Mouse (Mus musculus) hindbrain, embryonic 13.5 days (tissue): ENCODE measurements around the gene Map4k3. TPM values are rescaled to one million over a fixed set of nuclear protein-coding genes. Genes with fewer than 3 reads are reported as not detected.

Experiments used
- ATAC-seq: fragments of 200-750 bp; cut with Nextera tagmentation; 2 replicates; pipeline ENCODE4 v1.8.0; 2017; ENCODE audit warnings: moderate TSS enrichment; ENCODE audit not compliant: low FRiP score
- H3K27ac ChIP-seq: fragments of 300-500 bp; sonication (generic); 2 replicates; pipeline ENCODE4 v1.5.1; 2015; ENCODE audit warnings: inconsistent platforms, mild to moderate bottlenecking, moderate library complexity
- H3K27me3 ChIP-seq: fragments of 300-500 bp; sonication (generic); 2 replicates; pipeline ENCODE4 v1.6.1; 2015; ENCODE audit warnings: mild to moderate bottlenecking, inconsistent platforms
- H3K36me3 ChIP-seq: fragments of 300-500 bp; sonication (generic); 2 replicates; pipeline ENCODE4 v1.6.1; 2015; ENCODE audit warnings: mild to moderate bottlenecking, inconsistent platforms
- H3K4me1 ChIP-seq: fragments of 300-500 bp; sonication (generic); replicated peaks from 2 replicates; pipeline ENCODE4 v1.6.1; 2015; ENCODE audit warnings: inconsistent platforms
- H3K4me2 ChIP-seq: fragments of 300-500 bp; sonication (generic); 2 replicates; pipeline ENCODE4 v1.6.1; 2015; ENCODE audit warnings: inconsistent platforms, mild to moderate bottlenecking, moderate library complexity
- H3K4me3 ChIP-seq: fragments of 300-500 bp; sonication (generic); 2 replicates; pipeline ENCODE4 v1.5.1; 2015; ENCODE audit warnings: mild to moderate bottlenecking, inconsistent platforms
- H3K9ac ChIP-seq: fragments of 300-500 bp; sonication (generic); 2 replicates; pipeline ENCODE4 v1.6.1; 2015; ENCODE audit warnings: mild to moderate bottlenecking, inconsistent platforms
- H3K9me3 ChIP-seq: fragments of 300-500 bp; sonication (generic); 2 replicates; pipeline ENCODE4 v1.6.1; 2016; ENCODE audit warnings: inconsistent platforms
- WGBS: fragments of 180-500 bp; shearing (Covaris S2); methylation state at CpG from one replicate; pipeline ENCODE4 v1.1.7; 2015; 5-methylcytosine and 5-hydroxymethylcytosine counted together
- polyA plus RNA-seq: library from polyadenylated mRNA; unstranded; fragments of >200 nt; fragmentation: Nextera tagmentation; extraction: Ambion mirVana; gene quantifications from 2 replicates; pipeline ENCODE4 v1.2.1, GENCODE M21; 2015

The Map4k3 gene
- polyA plus RNA-seq, 1 experiment from 2014 or later = 24.1 TPM

DNA sequence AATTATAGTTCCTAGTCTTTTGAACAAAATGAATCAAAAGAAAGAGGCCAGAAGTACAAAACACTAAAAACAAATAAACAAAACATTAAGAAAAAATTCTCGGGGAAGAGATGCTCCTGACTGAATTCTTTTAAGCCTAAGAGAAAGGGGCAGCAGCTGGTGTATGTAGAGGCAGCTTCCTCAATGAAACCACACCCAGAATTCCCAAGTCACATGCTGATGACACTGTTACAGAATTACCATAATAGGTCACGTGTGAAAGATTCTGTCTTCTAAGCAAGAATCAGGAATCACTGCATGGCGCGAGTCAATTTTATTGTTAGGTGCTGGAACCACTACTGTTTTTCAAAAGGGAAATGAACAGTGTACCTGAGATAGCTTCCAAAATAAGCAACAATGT, 64.7 kb downstream of the Map4k3 start:
- no peak for ATAC-seq
- H3K4me2 ChIP-seq = no peak overlapping the region
- H3K27me3 ChIP-seq = no peaks in the 10 kb centered on the region
- H3K9ac ChIP-seq = no peak overlapping the region
- H3K36me3 ChIP-seq = 0 out of 2 replicates have a peak, but pooled peaks cover 4% of the 10 kb centered on the region
- no peak overlapping the region for H3K4me3 ChIP-seq
- H3K9me3 ChIP-seq = no peaks in the 10 kb centered on the region
- no peak overlapping the region for H3K27ac ChIP-seq
- WGBS = 73% methylated on average over 4 of the region's 4 CpGs
- H3K4me1 ChIP-seq = peaks cover 31% of the 10 kb centered on the region

DNA sequence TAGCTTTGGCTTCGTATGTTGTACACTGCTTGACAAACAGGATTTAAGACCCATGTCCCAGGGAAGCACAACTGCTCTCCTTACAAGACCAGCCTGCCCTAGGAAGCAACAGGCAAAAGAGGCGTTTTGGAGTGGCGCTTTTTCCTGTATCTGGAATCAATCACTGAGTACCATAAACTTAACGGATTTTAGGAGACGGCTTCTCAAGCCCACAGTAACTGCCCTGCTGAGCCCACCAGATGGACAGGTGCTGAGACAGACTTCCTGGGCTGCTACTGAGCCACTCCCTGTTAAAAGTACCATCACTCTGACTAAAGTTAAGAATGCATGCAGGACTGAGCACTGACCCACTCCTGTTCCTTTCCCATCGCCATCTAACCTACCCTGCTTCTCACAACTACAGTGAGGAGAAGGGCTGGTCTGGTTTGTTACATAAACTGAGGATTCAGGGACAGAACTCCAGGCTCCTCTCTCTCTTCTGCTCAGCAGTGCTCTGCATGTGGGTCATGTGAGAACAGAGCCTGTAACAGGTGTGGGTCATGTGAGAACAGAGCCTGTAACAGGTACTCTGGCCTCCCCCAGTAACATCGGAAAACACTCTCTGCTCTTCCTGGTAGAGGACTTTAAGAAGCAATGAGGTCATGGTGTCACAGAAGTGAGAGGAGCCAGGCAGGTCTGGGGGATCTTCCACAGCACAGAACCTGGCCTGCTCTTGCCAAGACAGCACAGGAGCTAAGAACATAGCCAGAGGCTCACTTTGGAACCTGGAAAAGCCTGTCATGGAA, 65.3 kb downstream of the Map4k3 start:
- no peak overlapping the region for H3K27ac ChIP-seq
- H3K4me1 ChIP-seq = peaks cover 31% of the 10 kb centered on the region
- 0 out of 2 replicates have a peak, but pooled peaks cover 4% of the 10 kb centered on the region for H3K36me3 ChIP-seq
- no peaks in the 10 kb centered on the region for H3K9me3 ChIP-seq
- ATAC-seq = no peak
- H3K27me3 ChIP-seq = no peaks in the 10 kb centered on the region
- no peak overlapping the region for H3K9ac ChIP-seq
- no peak overlapping the region for H3K4me2 ChIP-seq
- 85% methylated on average over 7 of the region's 7 CpGs for whole genome bisulfite sequencing
- H3K4me3 ChIP-seq = no peak overlapping the region

DNA sequence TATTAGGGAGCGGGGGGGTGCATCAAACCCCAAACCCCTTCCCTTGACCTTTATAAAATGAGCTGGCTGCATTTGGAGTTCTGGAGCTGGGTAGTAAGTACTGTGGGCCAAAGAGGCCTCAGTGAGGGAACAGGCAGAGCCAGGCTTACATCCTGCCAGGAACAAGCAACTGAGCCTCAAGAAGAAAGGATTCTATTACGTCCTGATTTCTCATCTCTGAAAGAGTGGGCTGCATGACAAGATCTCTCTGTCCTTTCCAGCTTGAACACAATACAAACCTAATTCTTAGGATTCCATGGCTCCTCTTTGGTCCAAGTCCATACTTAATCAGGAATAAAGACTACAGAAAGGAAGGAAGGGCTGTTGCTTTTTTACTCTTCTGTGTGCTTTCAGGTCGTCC, 66.4 kb downstream of the Map4k3 start:
- Histone ChIP-seq H3K27me3 (no peaks in the 10 kb centered on the region), H3K9me3 (no peaks in the 10 kb centered on the region), H3K36me3 (0 out of 2 replicates have a peak, but pooled peaks cover 4% of the 10 kb centered on the region), H3K4me3 (no peak overlapping the region), H3K4me2 (no peak overlapping the region), H3K4me1 (peaks cover 31% of the 10 kb centered on the region), H3K27ac (peak overlapping the region; percentile 30), H3K9ac (no peak overlapping the region)
- no peak for ATAC-seq
- 76% methylated on average over 3 of the region's 3 CpGs for WGBS

DNA sequence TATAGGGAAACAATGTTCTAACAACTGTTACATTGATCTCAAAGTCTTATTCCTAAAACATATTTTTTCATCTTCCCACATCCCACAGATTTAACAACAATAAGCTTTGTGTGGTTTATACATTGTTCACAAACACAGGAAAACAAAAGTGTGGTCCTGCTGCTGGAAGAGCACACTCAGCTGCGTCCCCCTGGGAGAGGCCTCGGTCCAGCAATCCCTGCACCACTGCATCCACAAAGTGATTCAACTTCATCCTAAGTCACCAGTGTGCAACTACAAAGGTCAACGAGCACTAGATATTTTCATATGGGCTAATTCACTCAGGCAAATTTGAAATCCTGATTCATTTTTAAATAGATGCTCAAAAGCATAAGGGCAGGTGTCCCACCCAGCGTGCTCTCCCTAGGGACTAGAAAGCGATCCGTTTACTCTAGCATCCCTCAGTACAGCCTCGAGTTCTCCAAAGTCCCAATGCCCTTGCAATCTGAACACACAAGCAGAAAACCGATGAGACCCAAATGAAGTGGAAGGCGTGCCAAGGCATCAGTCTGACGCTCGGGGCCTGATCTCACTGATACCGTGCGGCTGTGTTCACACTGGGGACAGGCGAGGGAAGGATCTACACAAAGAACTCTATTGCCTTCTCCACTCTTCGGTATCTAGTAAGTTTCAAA, 67.4 kb downstream of the Map4k3 start:
- H3K4me3 ChIP-seq = no peak overlapping the region
- no peaks in the 10 kb centered on the region for H3K27me3 ChIP-seq
- H3K9me3 ChIP-seq = no peaks in the 10 kb centered on the region
- 61% methylated on average over 15 of the region's 15 CpGs for WGBS
- H3K9ac ChIP-seq = no peak overlapping the region
- H3K4me1 ChIP-seq = peaks cover 31% of the 10 kb centered on the region
- no peak for ATAC-seq
- H3K36me3 ChIP-seq = 0 out of 2 replicates have a peak, but pooled peaks cover 4% of the 10 kb centered on the region
- H3K27ac ChIP-seq = no peak overlapping the region
- H3K4me2 ChIP-seq = no peak overlapping the region

DNA sequence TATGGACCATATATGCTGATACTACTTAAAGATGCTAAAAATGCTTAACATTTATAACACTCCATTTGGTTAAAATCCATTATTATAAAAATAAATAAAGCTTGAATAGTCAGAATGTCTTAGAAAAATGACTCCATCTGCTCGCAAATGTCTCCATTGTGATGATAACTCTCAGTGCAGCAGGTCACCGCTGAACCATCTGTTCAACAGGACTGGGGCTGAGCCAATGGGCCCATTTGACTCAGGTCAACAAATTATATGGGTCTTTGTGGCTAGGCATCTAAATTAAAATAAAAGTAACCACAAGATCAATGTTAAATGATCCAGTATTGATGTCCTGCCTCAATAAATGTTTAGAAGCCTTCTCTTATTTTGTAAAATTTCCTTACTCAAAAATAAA, 68.1 kb downstream of the Map4k3 start:
- WGBS = 32% methylated on average over 2 of the region's 2 CpGs
- H3K27me3 ChIP-seq = no peaks in the 10 kb centered on the region

DNA sequence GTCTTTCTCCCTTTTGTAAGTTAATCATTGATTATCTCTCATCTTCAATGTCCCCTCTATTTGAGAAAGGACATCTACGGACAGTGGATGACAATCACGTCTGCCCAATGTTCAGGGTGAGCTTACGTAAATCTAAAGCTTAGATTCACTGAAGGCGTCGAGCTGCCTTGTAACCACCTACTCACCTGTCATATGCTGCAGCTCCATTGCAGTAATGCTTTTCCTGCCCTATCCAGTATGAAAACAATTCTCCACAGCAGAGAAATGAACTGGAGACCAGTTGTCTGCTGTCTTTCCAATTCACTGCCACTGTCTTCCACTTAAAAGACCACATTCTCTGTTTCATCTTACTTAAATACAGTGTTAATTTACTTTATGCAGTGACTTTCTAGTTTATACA, 68.5 kb downstream of the Map4k3 start:
- H3K27ac ChIP-seq = peak overlapping the region; percentile 36; the same call in 1 of the 2 replicates
- 81% methylated on average over 5 of the region's 5 CpGs for WGBS

More for the DNA sequence above, 68.1 kb downstream of the Map4k3 start:
- Histone ChIP-seq H3K27ac (no peak overlapping the region), H3K36me3 (peaks cover 9% of the 10 kb centered on the region; the same call in 1 of the 2 replicates), H3K9ac (no peak overlapping the region), H3K4me1 (peaks cover 31% of the 10 kb centered on the region), H3K9me3 (no peaks in the 10 kb centered on the region), H3K4me3 (no peak overlapping the region), H3K4me2 (no peak overlapping the region)
- ATAC-seq = no peak

DNA sequence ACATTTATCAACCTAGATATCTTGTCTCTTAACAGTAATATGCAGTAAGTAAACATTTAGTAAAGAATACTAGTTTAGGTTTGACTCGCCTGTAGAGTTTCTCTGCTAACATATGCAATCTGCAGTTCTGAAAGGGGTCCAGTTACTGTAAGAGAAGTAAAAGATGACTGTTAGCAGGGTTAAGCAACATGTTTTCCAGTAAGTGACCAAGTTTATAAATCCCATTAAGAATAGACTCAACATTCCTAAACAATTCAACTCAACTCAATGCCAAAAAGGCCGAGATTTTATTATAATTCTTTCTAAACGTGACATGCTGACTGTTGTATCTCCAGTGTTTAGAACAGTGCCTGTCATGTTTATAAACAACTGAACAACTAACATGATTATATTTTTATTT, 74.0 kb downstream of the Map4k3 start:
- no peak overlapping the region for H3K4me2 ChIP-seq
- H3K36me3 ChIP-seq = peaks cover 35% of the 10 kb centered on the region
- 96% methylated on average over 3 of the region's 3 CpGs for WGBS
- H3K4me3 ChIP-seq = no peak overlapping the region
- no peaks in the 10 kb centered on the region for H3K27me3 ChIP-seq
- no peak overlapping the region for H3K9ac ChIP-seq
- no peak for ATAC-seq
- no peaks in the 10 kb centered on the region for H3K9me3 ChIP-seq
- H3K4me1 ChIP-seq = no peaks in the 10 kb centered on the region
- H3K27ac ChIP-seq = no peak overlapping the region

More for the DNA sequence above, 68.5 kb downstream of the Map4k3 start:
- Histone ChIP-seq H3K4me1 (peaks cover 31% of the 10 kb centered on the region), H3K4me2 (no peak overlapping the region), H3K36me3 (peaks cover 13% of the 10 kb centered on the region; the same call in 1 of the 2 replicates), H3K4me3 (no peak overlapping the region), H3K9me3 (no peaks in the 10 kb centered on the region), H3K27me3 (no peaks in the 10 kb centered on the region), H3K9ac (no peak overlapping the region)
- no peak for ATAC-seq

DNA sequence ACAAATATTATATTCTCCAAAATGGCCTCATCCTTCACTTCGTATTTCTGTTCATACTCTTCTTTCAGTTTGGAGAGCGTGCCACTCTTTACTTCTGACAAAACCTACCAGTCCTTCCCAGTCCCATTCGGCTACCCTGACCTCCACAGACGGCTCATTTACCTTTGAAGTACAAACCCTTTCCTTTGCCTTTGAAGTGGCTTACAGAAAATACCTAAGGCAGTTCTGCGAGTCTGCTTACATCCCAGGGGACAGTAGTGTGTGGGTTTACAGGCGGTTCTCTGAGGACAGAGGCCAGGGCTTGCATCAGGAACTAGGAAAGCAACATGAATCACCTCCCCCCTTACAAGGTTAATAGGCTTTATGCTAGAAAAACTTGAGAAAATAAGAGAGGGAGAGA, 75.5 kb downstream of the Map4k3 start:
- ATAC-seq = no peak
- no peaks in the 10 kb centered on the region for H3K27me3 ChIP-seq
- H3K9ac ChIP-seq = no peak overlapping the region
- H3K4me2 ChIP-seq = no peak overlapping the region
- no peaks in the 10 kb centered on the region for H3K4me1 ChIP-seq
- H3K36me3 ChIP-seq = peaks cover 48% of the 10 kb centered on the region
- no peak overlapping the region for H3K27ac ChIP-seq
- WGBS = 74% methylated on average over 6 of the region's 6 CpGs
- H3K4me3 ChIP-seq = no peak overlapping the region
- no peaks in the 10 kb centered on the region for H3K9me3 ChIP-seq

DNA sequence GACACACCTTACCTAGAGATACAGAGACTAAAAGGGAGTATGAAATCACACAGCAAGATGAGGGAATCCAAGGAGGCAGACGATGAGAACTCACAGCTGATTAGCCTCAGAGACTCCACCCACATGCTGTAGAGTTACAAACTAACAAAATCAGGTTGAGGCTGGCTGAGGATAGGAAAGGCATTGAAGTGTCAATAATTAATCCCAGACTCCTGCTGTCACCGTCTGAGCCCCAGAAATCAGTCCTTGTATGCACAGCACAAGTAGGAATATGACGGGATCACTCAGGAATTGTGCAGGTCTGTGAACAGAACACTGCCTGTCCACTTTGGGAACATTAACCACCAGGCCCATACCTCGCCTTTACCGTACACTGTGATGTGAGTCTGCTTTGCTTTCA, 81.4 kb downstream of the Map4k3 start:
- Histone ChIP-seq H3K27ac (no peak overlapping the region), H3K27me3 (no peaks in the 10 kb centered on the region), H3K4me3 (no peak overlapping the region), H3K4me1 (no peaks in the 10 kb centered on the region), H3K9ac (no peak overlapping the region), H3K36me3 (peaks cover 69% of the 10 kb centered on the region), H3K9me3 (no peaks in the 10 kb centered on the region), H3K4me2 (no peak overlapping the region)
- no peak for ATAC-seq
- WGBS = 74% methylated on average over 5 of the region's 5 CpGs

DNA sequence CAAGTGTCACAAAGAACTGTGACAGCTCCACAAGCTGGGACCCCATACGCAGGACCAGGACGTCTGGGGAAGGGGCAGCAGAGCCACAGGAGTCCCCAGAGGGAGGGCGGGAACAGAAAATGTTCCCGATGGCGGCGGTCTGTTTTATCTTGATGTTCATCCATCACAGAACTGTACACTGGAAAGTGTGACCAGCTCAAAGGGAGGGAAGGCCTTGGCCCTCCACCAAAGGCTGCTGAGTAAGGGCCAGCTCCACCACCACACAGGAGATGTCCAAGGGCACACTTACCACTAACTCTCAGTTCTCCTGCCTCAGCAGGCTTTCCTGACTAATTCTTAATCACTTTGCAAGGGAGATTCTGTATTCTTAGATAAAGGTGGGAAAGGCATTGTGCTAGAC, 82.2 kb downstream of the Map4k3 start:
- Histone ChIP-seq H3K4me1 (no peaks in the 10 kb centered on the region), H3K9ac (no peak overlapping the region), H3K27me3 (no peaks in the 10 kb centered on the region), H3K4me2 (no peak overlapping the region), H3K4me3 (no peak overlapping the region), H3K36me3 (peaks cover 67% of the 10 kb centered on the region), H3K9me3 (no peaks in the 10 kb centered on the region), H3K27ac (no peak overlapping the region)
- ATAC-seq = no peak
- 66% methylated on average over 6 of the region's 6 CpGs for WGBS

DNA sequence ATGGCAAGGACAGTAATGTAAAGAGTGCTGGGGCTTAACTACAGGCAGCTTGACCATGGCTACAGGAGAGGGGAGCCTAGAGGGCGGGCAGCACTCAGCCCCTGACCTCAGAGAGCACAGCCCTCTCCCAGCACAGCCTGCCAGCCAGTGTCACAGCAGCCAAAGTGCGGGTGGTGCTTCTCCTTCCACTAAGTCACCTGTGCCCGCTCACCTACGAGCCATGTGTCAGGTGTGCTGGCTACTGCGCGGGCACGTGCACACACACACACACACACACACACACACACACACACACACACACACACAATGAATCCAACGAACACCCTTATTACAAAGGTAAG, 82.6 kb downstream of the Map4k3 start:
- no peak for ATAC-seq
- H3K4me3 ChIP-seq = no peak overlapping the region
- H3K9ac ChIP-seq = no peak overlapping the region
- no peak overlapping the region for H3K4me2 ChIP-seq
- peaks cover 67% of the 10 kb centered on the region for H3K36me3 ChIP-seq
- H3K27ac ChIP-seq = no peak overlapping the region
- 99% methylated on average over 8 of the region's 8 CpGs for WGBS
- H3K27me3 ChIP-seq = no peaks in the 10 kb centered on the region
- no peaks in the 10 kb centered on the region for H3K9me3 ChIP-seq
- no peaks in the 10 kb centered on the region for H3K4me1 ChIP-seq

DNA sequence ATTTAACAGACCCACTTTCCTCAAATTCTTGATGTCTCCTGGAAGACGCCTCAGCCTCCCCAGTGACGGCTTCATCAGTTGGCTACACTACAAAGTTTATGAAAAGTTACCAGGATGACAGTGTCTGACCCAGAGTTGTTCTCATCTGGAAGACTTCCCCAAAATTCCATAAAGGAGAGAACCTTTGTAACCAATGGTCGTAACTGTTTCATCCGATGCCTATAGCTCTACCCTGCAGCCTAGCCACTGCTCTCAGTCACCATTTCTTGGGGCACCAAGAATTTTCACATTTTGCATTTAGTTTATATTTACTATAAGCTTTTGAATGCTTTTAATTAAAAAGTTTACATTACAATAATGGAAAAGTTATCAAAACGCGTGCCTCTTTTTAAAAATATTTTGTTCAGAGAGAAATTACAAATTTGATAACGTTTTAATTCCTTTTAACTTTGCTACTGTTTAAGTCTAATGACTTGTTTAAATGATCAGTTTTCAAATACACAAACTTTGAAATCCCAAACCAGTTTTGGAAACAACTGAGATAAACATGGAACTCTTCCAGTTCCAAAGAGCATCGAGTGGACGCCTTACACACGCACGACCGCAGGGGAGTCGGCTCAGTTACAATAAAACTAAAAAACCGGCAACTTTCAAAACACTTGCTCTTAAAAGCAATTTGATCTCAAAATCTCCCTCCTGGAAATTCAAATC, 83.1 kb downstream of the Map4k3 start:
- Histone ChIP-seq H3K9ac (no peak overlapping the region), H3K9me3 (no peaks in the 10 kb centered on the region), H3K4me1 (no peaks in the 10 kb centered on the region), H3K4me2 (no peak overlapping the region), H3K36me3 (peaks cover 69% of the 10 kb centered on the region), H3K27ac (no peak overlapping the region), H3K4me3 (no peak overlapping the region), H3K27me3 (no peaks in the 10 kb centered on the region)
- no peak for ATAC-seq
- 94% methylated on average over 14 of the region's 14 CpGs for WGBS
